Mouse (Mus musculus) A20 (cell line): Measurements from ENCODE around the gene Slc13a3.
A peak's percentile ranks its signal among the peaks of the same experiment; 100 is the strongest.

ENCODE experiments used
- DNase-seq: peaks from one replicate; pipeline ENCODE4 v3.0.0-alpha.2; 2011; ENCODE audit warnings: low read depth, low spot score

Gene Slc13a3

DNA sequence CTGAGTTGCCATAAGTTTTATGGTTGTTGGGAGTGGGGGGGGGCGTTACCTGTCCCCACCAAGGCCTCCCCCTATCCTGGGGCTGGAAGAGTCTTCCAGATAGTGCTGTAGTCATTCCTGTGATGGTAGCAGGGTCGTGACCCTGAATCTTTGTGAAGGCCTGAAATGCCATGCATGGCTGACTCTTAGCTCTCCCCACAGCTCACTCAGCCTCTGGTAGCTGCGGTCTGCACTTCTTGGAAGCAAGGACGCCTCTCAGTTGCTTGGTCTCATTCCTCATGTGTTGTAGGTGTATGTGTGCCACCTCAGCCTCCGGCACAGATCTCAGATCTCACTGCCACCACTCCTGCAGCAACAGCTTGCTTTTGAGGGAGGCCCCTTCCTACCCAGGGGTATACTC is 2.8 kb upstream of the Slc13a3 start:
- DNase-seq, result no peak

DNA sequence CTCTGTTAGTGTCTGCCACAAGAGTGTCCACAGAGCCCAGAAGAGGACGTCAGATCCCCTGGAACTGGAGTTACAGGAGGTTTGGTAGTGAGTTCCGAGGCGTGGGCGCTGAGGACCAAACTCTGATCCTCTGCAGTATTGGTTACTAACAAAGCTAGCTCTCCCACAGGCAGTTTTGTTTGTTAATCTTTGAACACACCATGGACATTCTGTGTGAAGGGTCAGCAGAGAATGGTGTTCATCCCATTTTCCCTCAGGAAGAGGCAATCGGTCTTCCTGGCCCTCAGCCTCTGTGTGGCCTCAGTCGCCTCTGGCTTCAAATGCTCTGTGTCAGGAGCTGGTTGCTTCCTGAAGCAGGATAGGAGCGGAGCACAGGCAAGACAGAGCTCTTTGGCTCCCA is 2.4 kb upstream of the Slc13a3 start:
- no peak for DNase-seq

DNA sequence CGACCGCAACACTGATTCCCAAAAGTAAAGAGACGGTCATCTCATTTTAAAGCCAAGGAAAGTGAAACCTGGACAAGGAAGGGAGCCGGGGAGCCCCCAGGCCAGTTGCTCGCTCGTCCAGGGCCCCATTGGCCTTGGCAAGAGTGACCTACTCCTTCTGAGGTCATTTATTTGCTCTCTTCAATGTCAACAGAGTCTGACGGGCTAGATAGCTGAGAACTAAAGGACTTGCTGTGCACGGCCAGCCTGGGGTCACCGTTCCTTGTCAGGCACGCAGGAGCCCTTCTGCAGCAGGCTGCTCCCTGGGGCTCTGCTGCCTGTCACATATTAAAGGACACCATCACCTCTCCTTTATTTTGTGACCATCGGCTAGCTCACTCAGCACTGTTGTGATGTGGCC is 1.1 kb downstream of the Slc13a3 start:
- no peak for DNase-seq

DNA sequence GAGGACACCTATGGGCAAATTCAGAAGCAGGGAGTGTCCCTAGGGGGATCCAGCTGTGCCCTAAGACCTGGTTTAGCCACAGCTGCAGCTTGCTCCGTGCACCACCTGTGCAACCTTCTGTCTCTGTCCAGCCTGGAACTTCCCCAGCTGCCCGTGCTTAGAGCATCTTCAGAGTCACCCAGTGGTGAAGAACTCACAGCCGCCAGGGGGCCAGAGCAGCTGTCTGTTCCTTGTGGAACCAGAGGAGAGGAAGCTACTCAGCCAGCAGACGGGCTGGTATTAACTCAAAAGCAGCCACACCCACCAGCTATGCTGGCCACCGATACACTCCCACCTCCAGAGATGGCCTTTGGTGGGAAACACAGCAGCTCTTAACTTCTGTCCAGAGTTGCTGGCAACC is 2.9 kb downstream of the Slc13a3 start:
- DNase-seq, result peak; percentile 60

DNA sequence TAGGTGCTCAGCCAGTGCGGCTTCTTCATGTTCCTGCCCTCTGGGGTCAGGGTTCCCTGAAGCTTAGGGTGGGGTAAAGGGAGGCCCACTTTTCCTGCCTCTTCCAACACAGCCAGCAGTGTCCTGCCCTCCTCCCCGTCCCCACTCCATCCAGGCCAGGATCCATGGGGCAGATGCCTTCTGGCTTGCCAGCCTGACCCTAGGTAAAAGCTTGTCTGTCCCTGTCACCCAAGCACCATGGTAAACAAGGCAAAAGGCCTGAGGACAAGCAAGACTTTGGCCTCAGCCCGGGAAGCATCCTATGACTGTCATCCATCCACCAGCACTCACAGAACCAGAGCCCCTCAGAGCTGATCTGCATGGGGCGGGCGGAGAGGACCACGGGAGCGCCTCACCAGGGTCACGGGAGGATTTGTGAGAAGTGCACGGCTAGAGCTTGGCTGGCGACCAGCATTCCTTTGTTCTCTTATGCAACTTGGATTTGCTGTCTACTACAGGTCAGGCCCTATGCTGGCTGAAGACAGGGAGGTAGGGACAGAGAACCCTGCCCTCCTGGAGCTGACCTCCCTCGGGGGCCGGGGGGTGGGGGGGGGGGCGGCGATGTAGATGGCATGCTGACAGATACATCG is 5.1 kb downstream of the Slc13a3 start:
- DNase-seq, result no peak

DNA sequence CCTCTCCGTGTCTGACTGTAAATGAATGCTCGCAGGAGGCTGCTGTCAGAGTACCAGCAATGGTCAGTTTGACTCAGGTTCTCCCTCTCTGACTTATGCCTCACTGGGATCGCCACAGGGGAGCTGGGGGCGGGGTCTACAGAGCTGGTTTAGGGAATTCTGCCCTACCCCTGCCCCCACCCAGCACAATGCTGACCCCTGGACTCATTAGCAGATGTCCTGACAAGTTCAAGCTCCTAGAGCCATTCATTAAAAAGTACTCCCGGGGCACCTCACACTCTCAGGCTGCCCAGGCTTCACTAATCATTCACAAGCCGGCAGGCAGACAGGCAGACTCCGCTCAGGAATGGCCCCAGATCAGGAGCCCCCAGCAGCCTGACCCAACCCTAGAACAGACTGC is 13.4 kb downstream of the Slc13a3 start:
- no peak for DNase-seq

DNA sequence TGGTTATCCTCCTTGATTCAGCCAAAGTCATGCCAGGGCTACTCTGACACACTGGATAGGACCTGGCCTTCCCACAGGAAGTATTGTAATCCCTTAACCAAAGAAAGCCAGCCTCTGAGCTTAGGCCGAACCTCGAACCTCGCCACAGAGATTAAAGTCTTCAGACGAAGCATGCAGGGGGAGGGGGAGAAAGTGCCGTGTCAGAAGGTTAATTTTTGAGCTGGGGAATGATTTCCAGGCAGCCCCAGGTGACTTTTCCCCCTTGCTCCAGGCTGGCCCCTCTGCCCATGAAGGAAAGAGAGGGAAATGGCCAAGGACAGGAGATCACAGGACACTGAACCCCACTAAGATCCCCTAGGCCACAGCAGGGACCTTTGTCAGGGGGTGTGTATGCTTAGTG is 14.8 kb downstream of the Slc13a3 start:
- DNase-seq, result no peak

DNA sequence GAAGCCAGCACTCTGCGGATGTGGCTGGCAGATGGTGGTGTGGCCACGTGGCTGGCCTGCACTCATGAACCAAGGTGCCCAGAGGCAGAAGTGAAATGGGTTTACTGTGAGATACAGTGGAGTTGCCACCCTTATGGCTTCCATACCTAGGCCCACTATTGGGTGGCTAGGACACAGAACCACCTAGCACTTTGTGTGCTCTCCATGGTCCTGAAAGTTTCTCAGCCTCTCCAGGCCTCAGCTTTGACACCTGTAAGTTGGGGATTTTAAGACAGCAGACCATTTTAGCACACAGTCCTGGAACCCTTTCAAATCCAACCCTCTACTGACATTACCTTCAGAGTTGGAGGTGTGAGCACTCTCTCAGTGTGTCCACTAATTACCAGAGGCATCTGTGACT is 16.3 kb downstream of the Slc13a3 start:
- peak; percentile 18 for DNase-seq

DNA sequence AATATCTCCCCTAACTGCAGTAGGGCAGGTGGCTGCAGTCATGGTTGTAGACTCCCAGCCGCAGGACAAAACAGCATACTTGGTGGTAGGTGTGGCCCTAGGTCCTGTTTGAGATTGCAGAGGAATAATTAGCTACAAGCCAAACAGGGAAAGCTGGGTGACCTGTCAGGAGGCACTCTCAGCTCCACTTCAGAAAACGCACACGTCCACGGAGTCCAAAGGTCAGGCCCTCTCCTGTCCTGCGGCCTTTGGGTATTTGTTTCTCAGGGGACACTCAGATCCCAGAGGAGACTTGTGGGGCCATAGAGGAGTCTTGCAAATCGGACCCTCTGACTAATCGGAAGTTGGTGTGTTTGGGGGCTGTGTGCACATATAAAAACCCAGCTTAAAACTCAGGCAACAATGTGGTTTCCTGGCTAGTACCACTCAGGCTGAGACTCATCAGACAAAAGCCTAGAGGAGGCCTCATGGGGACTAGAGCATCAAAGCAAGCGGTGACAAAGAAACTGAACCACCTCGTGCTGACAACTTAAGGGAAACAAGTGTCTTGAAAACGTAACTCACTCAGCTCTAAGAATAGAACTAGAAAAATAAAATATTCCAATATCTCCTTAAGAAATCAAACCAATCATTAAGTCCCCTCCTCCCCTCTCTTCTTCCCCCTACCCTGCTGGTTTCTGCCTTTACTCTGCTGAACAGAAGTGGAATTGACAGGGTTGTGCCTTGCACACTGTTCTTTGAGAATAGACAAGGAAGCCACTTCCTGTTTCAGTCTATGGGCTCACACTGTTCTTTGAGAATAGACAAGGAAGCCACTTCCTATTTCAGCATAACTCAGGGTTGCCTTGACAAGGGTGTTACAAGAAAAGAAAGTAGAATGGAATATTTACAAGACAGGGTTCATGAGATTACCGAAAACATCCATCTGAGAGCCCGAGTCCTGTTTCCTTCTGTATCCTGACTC is 20.0 kb downstream of the Slc13a3 start:
- DNase-seq, result peak; percentile 36

DNA sequence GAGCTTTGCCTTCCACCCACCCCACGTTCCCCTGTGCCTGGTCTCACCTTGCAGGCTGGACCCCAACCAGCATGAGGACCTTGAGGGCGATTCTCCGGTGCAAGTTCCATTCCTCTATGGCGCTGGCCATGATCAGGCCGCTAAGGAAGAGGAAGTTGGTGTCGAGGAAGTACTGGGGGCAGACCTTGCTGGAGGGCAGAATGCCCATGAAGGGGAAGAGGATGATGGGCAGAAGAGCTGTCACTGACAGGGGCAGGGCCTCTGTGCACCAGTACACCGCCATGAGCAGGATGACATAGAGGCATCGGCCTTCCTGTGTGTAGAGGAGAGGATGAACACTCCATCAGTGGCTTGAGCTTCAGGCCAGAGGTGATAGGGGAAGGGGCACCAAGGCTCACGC is 24.6 kb downstream of the Slc13a3 start:
- no peak for DNase-seq

DNA sequence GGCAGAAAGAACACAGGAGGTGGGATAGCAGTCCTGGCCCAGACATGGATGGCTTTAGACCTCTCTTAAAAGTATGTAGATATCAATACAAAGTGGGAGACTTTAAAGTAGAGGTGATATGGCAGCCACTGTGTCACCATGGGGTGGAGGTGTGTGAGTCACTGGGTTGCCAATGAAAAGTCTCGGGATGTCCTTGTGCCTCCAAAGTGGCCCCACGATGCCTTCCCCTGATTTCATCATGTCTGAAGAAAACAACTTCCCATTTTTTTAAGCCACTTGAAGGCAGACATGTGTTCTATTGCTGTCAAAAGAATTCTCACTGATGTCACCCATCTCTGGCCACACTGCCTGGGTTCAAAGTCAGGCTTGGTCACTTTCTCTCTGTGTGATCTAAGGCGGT is 28.2 kb downstream of the Slc13a3 start:
- DNase-seq, result no peak

DNA sequence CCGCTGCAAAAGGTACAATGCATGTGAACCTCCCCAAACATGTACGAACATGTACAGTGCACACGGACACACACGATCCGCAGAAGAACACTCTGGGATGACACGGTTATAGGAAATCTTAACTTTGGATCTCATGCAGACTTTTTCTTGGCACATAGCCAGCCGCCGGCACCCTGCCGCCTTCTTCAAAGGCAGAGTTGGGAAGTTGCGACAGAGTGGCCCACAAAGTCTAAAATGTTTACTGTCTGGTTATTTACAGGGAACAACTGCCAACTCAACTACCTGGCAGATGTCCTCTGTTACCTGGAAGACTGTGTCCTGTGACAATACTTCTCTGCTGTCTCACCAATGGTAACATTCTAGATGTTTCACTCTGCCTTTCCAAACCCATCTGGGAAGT is 30.0 kb downstream of the Slc13a3 start:
- DNase-seq, result no peak

DNA sequence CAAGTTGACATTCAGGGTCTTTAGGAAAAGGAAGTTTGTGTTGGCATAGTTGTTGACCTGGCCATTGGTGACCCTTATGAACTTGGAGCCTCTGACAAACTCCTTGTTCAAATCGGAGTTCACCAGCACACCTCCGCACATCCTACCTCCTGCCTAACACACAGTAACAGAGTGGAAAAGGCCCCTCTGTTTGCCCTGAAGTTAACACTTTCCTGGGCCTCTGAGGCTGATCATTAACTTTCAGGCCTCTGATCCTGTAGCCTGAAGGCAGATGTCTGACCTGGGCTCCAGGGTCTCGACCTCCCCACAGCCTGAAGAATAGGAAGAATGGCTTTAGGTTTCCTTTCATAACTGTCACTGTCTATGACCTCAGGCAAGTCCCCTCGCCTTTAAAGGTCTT is 31.4 kb downstream of the Slc13a3 start:
- DNase-seq, result no peak

DNA sequence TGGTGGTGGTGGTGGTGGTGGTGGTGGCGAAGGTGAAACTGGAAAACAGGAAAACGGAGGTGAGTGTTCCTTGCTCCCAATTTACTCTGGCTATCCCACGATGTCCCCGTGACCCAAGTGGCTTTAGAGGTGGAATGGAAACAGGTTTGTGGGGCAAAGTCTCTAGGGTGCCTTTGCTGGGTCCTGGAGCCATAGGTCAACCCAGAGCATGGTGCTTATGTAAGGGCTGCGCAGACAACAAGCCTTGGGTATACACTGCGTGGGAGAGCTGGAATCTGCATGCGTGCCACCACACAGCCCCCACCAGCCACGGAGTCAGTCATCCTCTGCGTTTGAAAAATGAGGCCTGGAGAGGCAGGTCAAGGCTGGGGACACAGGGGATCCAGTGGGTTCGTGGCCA is 33.4 kb downstream of the Slc13a3 start:
- DNase-seq, result no peak

DNA sequence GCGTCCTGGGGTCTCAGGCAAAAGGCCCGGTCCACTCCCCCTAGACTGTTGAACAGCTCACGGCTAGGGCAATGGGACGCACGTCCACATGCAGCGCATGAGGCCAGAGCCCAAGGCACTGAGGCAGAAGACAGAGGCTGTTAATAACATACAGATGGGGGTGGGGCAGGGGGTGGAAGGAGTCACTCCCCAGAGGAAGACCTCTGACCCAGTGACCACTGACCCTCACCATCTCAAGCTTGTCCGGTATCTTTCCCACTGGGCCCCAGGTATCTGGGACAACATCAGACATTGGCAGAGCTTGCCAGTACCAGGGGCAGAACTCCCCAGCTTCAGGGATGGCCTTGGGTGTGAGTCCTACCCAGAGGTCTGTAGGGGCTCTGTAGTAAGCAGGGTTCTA is 34.1 kb downstream of the Slc13a3 start:
- DNase-seq, result no peak

DNA sequence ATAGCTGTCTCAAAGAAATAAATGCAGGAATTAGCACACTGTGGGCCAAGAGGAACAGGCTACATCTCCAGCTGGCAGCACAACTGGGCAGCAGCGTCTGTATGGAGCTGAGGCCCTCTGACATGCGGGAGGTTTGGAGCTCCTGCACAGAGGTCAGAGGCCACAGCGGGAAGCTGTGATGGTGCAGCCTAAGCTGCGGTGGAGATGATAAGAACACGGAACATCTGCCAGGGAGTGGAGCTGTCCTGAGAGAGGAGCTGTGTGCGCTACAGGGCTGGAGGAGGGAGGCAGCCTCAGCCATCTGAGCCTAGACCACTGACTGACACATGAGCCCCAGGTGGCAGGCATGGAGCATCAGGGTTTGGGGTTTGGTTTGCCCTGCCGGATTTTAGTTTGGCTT is 44.3 kb downstream of the Slc13a3 start:
- no peak for DNase-seq

DNA sequence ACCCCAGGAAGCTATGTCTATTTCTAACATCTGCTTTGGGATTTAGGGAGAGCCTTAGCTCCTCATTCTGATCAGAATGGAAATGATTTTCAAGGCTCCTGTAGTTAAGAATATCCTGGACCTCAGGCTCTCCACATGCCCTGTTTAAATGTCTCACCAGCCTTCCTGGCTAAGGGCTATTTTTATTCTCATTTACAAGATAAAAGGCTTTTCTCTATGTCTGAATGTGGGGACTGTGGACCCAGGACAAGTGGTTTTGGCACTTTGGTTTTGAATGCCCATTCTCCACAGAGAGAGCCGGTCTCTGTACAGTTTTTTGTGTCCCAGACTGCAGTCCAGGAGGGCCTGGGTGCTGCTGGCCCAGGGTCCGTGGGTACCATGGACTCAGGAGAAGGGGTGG is 52.8 kb downstream of the Slc13a3 start:
- no peak for DNase-seq

DNA sequence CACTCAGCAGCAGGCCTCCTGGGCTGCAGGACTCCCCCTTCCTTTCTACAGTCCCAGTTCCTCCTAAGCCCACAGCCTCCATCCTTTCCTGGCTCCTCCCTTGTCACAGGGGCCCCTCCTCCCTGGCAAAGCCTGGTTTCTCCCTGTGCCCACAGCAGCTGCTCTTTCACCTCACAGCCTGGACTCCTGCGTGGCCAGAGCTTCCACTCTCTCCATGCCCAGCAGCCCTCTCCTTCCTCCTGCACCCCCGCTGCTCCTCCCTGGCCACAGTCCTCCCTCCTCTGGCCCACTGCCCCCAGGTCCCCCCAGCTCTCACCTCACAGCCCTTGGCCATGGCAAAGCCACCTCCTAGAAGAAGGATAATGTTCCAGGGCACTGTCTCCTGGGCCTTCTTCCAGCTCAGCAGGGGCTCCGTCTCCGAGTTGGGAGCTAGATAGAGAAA is 53.3 kb downstream of the Slc13a3 start:
- DNase-seq, result no peak

DNA sequence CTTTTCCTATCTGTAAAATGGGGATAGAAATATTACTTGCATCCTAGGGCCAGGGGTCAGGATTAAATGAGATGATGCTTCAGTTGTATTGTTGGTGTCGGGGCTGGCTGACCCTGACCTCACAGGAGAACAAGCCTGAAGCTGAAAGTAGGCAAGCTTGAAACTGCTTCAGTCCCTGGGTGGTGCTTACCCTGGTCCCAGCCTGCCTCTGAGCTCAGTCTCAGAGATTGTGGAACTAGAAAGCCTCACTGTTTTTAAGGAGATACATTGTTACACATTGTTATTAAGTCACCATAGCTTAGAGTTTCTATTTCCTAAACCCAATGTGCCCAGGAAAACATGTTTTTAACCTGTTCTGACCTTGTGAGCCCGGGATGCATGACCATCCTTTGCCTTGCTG is 54.5 kb downstream of the Slc13a3 start:
- DNase-seq, result no peak

DNA sequence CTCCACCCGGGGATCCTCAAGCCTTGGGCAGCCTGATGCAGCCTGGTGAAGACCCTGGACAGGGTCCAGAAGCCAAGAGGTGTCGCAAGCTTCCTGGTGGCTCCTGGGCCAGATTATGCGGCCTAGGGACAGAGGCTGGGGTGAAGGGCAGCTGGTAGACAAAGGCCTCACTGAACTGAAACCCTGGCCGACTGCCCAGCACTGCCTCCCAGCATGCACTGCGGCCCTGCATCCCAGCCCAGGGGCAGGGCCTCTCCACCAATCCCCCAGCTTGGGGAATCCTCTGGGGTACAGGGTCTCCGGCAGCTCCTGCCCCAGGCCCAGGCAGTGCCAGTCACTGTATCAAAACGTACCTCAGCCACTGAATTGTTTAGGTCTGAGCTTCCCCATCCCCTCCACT is 55.7 kb downstream of the Slc13a3 start:
- DNase-seq, result no peak

DNA sequence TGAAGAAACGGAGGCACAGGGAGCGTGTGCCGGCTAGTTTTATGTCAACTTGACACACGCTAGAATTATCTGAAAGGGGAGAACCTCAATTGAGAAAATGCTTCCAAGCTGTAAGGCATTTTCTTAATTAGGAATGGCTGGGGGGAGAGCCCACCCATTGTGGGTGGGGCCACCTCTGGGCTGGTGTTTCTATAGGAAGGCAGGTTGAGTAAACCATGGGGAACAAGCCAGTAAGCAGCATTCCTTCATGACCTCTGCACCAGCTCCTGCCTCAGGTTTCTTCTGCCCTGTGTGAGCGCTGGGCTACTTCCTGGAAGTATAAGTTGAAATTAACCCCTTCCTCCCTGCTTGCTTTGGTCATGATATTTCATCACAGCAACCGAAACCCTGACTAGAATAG is 57.2 kb downstream of the Slc13a3 start:
- DNase-seq, result no peak

DNA sequence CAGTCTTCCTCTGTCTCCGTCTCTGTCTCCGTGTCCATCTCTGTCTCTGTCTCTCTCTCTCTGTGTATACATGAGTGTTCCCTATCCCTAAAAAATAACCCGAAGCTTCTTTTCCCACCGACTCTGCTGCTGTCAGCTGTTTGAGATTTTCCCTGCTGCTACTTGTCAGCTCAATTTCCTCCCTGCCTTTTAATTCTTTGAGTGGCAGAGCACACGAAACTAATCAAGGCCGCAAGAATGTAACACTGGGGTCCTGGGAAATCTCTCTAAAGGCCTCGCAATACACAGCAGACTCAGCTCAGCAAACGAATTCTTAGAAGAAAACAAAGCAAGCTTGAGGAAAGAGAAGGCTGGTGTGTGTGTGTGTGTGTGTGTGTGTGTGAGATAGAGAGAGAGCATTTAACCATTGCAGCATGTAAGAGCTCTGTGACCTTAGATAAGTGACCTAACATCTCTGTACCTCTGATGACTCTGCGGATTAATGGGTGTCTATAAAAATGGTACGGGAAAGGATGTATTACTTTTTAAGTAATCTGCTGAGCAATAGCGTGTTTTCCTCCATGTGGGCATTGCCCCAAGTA is 57.8 kb downstream of the Slc13a3 start:
- no peak for DNase-seq

DNA sequence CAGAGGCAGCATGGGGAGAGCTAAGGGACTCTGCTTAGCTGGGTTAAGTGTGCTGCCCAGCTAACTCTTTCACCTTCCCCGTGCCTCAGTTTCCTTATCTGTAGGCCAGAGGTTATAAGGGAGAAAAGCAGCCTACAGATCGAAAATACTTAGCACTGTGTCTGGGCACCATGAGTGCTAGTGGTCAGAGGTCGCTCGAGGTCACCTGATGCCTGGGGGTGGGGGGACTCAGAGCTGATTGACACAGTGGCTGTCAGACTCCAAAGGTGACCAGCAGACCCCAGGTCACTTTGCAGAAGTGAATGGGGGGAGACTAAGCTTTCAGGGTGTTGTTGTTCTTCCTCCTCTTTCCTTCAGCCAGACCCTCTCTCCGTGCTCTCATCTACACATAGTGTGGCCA is 58.7 kb downstream of the Slc13a3 start:
- DNase-seq, result no peak
